Mouse (Mus musculus) mouse embryonic stem cell (cell line): ENCODE results near the gene Tex50.
"Not testable (repeated sequence)": the region's sequence is repeated elsewhere in the genome, so short reads cannot be mapped to it uniquely, and the experiment has no call there.

Source experiments
- in situ Hi-C, 2 experiments: fragments of 300-500 bp; cut with MboI; formaldehyde crosslinking; loops; 1 replicate in 1 of 2; 3 replicates in 1 of 2; pipeline ENCODE4 v1.14.3; 2019 to 2020; ENCODE audit warnings: low sequenced_read_pairs in 2 of 2, low pct_unique_long_range_greater_than_20kb in 1 of 2, mixed read lengths in 1 of 2; ENCODE audit not compliant: unreplicated experiment in 1 of 2

Tex50 gene

DNA sequence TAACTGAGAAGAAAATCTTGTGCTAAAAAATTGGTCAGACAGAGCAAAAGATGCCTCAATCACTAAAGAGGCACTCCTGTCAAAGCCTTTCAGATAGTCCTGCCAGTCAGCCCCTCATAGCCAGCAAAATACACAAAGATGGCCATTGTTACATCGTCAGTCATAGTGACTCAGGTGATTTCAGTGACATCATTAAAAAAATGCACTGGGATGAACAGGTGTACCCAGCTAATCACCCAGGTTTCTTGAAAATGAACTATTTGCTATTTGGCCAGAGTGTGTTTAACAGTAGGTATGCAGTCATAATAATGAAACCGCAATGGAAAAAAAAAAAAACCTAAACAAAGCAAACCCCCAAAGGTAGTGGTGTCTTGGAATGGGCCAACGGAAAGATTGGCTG is at the start of gene Tex50:
TSS of gene Tex50 (minus strand) at position 101 of the 400 bp plus-strand sequence.
- in situ Hi-C loops: no loop called here

DNA sequence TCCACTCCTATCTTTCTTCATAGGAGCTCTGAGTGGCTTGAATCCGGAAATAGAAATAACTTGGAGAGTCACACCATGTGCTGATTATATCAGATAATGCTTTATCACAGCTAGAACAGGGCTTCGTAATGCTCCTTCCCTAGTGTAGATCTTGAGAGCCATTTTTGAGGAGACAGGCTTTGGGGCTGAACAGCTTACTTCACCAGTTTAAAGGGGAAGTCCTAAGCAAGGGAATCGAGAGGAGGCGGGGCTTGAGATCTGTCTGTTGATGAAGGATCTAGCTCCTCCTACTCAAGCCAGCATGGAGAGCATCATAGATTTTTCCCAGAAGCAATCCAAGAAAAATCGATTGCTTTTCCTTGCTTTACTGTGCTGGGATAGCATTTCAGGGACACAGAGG is 40.7 kb upstream of the Tex50 start:
- in situ Hi-C loops: loop anchor here (25.0 kb wide), 1 partner anchor 438 kb away; no protein-coding TSS in a partner anchor

DNA sequence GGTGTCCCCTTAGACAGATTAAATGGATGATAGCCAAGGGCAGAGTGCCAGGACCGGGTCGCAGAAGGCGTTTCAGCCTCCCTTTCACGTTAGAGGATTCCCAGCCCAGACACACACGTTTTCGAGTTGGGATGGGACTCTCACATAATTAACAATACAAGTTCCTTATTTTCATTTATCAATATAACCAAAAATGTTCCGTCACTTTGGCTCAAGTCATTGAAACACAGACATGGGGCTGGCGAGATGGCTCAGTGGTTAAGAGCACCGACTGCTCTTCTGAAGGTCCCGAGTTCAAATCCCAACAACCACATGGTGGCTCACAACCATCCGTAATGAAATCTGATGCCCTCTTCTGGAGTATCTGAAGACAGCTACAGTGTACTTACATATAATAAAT is 37.2 kb upstream of the Tex50 start:
- in situ Hi-C loops: loop anchor here (25.0 kb wide), 1 partner anchor 434 kb away; no protein-coding TSS in a partner anchor

DNA sequence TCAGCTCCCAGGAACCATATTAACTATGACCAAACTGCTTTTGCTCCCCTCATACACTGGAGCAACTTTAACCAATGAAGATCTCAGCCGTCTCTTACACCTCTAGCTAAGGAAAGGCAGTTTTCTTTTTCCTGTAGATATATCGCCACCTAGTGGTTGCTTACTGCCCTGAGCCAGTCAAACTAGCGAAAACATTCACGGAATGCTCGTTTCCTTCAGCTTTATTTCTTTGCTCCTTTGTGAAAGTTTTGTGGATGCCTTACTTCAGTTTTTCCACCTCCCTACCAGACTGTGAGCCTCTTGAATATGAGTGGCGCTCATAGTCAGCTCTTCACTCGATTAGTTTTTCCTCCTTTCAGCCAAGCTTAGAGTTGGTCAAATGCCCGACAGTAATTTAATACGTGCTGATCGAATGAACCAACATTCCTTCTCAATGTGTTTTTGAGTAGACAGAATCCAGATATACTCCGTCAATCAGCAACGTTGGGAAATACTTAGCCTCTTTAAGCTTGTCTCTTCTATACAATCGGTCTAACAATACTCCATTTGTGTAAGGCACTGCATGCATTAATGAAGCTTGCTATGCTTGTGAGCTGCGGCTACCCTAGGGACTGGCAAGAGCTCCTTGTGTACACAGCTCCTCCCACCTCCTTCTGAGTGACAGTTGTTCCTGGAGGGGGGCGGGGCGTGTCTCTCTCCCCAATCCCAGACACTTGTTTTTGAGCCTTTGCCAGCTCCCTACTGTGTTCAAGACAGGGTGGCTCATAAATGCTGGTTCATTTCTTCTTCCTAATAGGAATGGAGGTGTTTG is 36.6 kb upstream of the Tex50 start:
- in situ Hi-C loops: loop anchor here (25.0 kb wide), 1 partner anchor 433 kb away; no protein-coding TSS in a partner anchor

DNA sequence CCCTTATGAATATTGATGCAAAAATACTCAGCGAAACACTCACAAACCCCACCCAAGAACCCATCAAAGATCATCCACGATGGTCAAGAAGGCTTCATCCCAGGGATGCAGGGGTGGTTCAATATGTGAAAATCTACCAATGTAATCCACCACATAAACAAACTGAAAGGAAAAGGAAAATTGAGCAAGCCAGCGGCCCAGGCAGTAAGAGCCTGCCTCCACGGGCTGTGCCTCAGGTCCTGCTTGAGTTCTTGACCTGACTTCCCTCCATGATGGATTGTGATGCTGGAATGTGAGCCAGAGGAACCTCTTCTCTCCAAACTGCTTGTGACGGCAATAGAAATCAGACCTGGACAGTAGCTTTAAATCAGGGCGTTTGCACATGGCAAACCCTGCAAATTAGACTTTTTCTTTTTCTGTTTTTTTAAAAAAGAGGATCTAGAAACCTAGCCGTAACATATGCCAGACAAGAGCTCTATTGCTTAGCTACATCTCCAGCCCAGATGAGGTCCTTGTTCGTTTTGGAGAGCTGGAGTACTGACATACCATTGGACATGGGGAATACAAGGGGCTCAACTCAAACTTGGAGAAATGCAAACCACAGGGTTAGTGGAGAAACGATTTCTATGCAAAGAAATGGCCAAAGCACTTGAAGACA is 31.3 kb upstream of the Tex50 start:
- in situ Hi-C loops: loop anchor here (25.0 kb wide), 1 partner anchor 428 kb away; no protein-coding TSS in a partner anchor

DNA sequence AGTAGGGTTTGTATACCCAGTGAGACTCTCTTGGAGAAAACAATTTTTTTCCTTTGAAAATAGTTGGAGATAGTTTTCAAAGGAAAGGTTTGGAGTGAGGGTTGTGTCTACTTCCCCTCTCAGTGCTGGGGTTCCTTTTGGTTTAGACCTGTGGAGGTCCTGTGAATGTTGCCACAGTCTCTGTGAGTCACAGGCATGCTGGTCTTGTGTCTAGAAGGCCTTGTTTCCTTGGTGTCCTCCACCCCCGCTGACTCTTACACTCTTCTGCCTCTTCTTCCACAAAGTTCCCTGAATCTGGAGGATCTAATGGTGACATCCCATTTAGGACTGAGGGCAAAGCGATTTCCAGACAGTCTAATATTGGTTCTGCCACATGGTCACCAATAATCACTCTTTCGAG is 26.3 kb upstream of the Tex50 start:
- in situ Hi-C loops: loop anchor here (25.0 kb wide), 1 partner anchor 423 kb away; no protein-coding TSS in a partner anchor

DNA sequence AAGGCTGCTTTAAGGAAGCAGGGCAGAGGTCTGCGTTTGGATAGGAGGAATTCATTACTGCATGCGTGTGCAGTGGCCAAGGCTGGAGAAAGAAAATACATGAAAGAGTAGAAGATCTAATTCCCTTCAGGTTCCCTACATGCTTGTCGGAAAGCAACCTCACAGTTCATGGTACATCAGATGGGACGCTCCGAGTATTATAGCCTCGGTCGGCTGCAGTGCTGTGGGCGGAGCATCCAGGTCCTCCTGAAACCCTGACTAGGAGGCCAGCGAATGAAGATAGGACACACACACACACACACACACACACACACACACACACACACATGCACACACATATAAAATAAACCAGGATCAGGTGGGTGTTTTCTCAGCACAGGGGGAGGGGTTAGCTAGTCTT is 24.6 kb upstream of the Tex50 start:
- in situ Hi-C loops: loop anchor here (25.0 kb wide), 1 partner anchor 421 kb away; no protein-coding TSS in a partner anchor

DNA sequence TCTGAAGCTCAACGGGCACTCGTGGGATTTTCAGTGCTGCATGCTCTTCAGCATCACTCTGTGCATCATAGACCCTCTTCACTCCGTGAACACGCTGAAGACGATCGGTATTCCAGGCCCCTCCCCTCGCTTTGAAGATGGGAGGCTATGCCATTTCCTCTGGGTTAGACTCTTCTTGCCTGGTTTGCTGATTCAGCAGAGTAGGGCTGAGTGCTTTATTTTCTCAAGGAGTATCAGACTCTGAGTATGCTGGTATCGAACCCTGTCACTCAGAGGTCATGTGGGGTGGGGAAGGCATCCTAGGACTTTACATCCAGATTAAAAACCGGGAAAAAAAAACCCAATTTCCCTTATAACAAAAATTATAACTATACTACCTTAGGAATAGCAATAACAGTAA is 23.3 kb upstream of the Tex50 start:
- in situ Hi-C loops: loop anchor here (25.0 kb wide), 1 partner anchor 420 kb away; no protein-coding TSS in a partner anchor

DNA sequence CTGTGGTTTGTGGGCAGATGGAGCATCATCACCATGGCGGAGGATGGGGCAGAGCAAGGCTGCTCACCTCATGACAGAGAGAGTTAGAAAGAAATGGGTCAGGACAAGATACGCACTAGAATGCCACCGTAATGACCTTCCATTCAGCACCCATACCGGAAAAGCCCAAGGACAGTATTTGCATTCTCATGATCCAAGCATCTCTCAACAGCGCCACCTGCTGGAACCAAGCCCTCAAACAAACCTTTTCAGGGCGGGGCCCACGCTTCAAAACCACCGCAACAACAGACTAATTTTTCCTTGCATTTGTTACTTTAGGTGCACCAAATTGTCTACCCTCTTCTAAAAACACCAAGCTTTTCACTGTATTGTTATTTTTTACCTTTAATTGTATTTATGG is 21.6 kb upstream of the Tex50 start:
- in situ Hi-C loops: loop anchor here (25.0 kb wide), 1 partner anchor 418 kb away; no protein-coding TSS in a partner anchor

DNA sequence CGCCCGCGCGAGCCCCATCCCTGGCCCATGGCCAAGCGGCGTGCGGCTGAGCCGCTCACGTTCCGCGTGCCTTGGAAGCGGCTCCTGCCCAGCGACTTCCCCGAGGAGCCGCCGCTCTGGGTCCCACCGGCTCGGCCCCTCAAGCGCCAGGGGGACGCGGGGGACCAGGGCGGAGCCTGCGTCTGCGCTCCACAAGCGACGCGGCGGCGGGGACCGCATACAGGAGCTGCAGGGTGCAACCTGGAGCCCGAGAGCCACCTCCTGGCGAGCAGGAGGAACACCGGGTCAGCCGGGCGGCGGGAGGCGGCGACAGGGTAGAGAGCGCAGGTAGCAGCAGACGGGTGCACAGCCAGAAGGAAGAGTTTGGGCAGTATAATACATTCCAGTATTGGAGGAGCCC is 11.5 kb upstream of the Tex50 start:
- in situ Hi-C loops: loop anchor here in 1 of 2 experiments (10.0 kb wide), 1 partner anchor 116 kb away; no protein-coding TSS in a partner anchor

DNA sequence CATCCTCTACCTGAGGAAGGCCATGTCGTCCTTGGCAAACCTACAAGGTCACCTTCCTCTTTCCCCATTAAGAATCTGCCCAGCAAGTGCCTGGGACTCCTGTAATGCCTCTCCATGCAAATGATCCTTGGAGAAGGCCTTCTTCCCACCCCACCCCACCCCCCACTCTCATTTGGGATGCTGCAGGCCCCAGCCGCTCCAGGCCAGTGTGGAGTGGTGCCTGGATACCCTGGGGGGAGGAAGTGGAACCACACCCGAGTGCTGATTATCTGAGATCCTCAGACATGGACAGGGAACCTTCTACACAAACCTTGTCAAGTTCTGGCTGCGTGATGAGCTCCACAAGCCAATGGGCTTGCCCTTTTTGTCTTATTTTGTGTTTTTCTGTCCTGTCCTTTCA is 1.2 kb upstream of the Tex50 start:
- in situ Hi-C loops: loop anchor here in 1 of 2 experiments (10.0 kb wide), 1 partner anchor 85 kb away; the partner anchor contains the start of genes Cenpl and Dars2

DNA sequence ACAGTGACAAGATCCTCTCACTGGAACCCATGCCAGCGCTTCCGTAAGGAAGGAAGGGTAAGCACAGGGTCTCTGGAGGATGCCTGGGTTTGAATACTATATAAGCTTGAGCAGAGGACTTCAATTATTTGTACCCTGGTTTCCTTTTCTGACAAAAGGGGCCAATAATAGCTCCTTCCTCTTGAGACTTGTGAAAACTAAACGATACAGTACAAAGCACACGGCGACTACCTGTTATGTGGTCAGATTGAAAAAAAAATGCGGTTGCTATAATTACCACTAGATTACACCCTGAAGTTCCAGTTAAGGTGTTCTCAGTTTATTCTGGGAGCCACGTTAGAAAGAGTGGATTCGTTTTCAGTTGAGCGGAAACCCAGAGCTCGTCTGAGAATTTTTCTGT is 2.6 kb downstream of the Tex50 start:
- in situ Hi-C loops: no loop called here

DNA sequence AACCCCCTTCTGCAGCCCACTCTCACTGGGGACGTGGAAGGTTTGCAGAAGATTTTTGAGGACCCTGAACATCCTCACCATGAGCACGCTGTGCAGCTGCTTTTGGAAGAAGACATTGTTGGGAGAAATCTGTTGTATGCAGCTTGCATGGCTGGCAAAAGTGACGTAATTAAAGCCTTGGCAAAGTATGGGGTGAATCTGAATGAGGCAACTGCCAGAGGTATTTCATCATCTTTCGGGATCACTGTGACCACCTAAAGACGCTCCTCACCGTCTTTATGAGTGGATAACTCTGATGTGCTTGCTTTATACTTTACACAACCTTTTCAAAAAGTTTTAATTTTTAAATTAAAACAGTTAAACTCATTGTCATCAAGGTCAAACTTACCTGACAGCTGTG is 8.0 kb downstream of the Tex50 start:
- in situ Hi-C loops: no loop called here

DNA sequence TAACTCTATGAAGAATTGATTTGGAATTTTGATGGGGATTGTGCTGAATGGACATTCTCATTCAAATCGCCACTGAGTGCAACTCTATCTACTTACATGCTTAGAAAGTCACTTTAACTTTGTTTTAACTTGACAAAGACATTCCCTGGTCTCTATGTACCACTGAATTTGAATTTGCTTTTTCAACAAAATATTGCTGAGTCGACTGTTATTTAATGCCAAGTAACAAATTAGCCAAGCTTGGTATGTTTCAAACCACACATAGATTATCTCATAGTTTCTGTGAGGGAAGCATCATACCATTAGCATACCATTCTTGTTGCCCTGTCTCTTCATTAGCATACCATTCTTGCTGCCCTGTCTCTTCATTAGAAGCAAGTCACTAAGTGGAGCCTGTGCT is 11.2 kb downstream of the Tex50 start:
- in situ Hi-C loops: no loop called here

DNA sequence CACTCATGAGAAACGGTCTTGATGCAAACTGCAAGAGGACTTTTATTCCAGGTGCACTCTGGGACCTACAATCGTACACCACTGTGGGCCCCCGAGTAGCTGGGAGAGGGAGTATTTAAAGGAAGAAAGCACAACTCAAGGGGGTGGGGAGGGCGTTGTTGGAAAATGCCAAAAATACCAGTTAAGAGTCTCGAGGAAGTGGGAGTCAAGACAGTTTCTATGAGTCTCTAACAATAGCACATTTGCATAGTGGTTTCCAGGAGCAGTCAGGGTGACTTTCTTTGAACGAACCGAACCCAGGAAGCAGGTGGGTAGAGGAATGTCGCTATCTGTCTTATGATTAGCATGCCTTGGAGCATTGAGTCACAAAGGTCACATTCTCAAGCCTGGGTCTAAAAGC is 13.5 kb downstream of the Tex50 start:
- in situ Hi-C loops: not testable (repeated sequence)

DNA sequence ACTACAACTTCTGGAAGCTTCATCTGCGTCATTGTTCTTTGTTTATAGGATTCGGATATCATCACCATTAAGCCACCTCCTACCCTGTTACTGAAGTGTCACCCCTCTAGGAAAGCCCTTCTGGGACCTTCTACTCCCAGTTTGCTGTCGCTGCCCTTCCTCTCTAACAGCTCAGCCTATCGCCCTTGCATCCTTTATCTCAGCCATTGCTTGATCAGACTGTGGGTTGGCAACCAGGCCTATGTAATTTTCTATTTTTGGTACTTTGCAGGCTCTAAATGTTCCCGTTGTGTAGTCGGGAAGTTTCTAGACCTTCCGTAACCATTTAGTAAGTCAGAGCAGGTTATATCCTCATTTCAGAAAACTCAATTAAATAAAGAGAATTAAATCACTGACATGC is 15.9 kb downstream of the Tex50 start:
- in situ Hi-C loops: no loop called here

DNA sequence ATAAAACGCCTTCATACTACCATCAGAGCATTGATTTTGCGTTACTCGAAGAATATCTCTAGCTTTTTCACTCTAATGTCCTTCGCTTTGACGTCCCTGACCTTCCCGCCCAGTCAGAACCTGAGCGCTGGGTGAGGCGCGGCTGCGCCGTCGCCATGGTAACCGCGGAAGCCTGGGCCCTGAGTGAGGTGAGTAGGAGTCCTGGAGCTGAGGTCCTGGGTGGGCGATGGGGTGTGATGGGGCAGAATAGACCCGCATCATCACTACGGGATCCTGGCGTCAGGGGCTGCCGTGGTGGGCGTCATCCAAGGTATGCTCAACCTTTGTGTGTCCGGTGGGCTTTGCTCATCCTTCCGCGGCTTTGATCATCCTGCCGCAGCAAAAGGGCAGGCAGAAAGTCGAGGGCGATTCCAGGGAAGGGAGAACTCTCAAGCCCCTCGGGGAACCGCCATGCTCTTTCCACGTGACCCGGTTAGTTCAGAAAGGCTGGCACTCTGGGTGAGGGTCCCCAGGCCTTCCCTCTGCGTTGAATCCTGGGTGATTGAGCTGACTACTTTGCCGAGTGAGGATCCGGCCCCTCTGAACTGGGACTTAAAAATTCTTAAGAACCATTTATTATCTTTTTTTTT is 16.5 kb downstream of the Tex50 start, which contains the start of gene Ankrd45:
TSS of gene Ankrd45 (plus strand) at position 161 of the 629 bp plus-strand sequence.
- in situ Hi-C loops: no loop called here

DNA sequence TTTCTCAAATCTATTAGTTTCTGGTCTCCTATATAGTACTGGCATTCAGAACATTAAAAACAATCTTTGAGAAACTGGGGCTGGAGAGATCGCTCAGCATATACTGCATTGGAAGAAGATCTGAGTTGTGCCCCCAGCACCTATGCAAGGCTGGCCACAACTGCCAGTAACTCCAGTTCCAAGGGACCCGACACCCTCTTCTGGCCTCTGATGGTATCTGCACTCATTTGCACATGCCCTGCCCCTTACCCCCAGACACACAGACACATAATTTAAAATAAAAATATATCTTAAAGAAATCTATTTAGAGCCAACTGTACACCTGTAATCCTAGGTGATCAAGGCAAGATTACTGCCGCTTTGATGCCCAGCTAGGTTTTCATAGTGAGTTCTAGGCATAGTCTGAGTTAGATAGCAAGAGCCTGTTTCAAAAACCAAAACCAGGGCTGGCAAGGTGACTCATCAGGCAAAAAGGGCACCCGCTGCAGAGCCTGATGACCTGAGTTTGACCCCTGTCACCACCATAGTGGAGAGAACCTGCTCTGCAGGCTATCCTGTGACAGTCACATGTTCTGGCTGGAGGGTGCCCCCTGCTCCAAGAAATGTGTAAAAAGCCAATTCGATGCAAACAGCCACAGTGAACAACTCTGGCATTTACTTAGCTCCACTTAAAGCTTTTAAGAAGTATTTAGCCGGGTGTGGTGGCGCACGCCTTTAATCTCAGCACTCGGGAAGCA is 18.9 kb downstream of the Tex50 start:
- in situ Hi-C loops: no loop called here
